Mouse (Mus musculus): ENCODE measurements around the gene Prkca.

GRCm38 (mm10) chr11:108063096-108063495 is 280.6 kb downstream of the Prkca start:
- TF ChIP-seq POLR2A (IDR thresholded peaks at IDR 0.05; ENCODE audit: extremely low read depth, insufficient read depth, low read length) (no peak), CTCF (IDR thresholded peaks at IDR 0.05; ENCODE audit: extremely low read depth, insufficient read depth, low read length) (no peak)
